18 mouse cellular contexts compared by ENCODE assay signal in the genomic region with DNA sequence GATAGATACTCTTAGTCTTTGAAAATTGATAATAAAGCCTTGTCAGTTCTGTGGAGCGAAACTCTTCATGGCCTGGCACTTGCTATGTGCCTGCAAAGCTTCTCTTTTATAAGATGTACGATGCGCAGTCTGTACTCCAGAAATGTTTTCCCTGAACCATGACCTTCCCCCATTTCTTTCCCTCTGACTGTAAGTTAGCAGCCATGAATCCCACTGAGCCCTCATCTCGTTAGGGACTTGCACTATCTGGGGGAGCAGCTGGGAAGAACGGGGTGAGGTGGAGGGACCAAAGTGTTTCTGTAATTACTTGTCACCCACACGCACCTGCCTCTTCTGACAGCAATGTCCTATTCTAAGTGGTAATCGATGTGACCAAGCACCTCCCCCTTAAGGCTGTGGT.
DNase-seq lines count a peak whose midpoint lies in the region; ATAC-seq lines count a peak whose summit lies in the region.
"Had no signal": no experiment of that assay in that cellular context is flagged by ENCODE, and none has a peak within 500 bp of the region (broad histone marks: within the 10 kb centered on the region; RNA-seq: fewer than 3 reads in every experiment).

No protein-coding gene starts in this region.

- H3K27ac ChIP-seq in hindbrain, embryonic 11.5 days (ENCODE audit: low read depth, low read length) = peak overlapping the region; percentile 12; the same call in 1 of the 2 replicates
- peak overlapping the region; percentile 71 for H3K27ac ChIP-seq in midbrain, embryonic 13.5 days
- H3K27ac ChIP-seq: limb, embryonic 10.5 days; liver, embryonic 12.5 days; stomach, postnatal 0 days had no signal

- ATAC-seq in hindbrain, embryonic 11.5 days (ENCODE audit: low FRiP score) = peak; percentile 75
- ATAC-seq in midbrain, embryonic 13.5 days = peak; percentile 77
- ATAC-seq: CD4-positive, CD25-positive, alpha-beta regulatory T cell, adult 4 months; liver, embryonic 12.5 days had no signal

- H3K9ac ChIP-seq in hindbrain, embryonic 11.5 days (ENCODE audit: low read depth, low read length) = no peak overlapping the region
- H3K9ac ChIP-seq in midbrain, embryonic 13.5 days (replicated peaks) = no peak overlapping the region
- H3K9ac ChIP-seq: liver, embryonic 12.5 days had no signal

- no peak overlapping the region for H3K4me3 ChIP-seq in hindbrain, embryonic 11.5 days (ENCODE audit: low read depth, low read length)
- H3K4me3 ChIP-seq in midbrain, embryonic 13.5 days (replicated peaks) = no peak overlapping the region
- H3K4me3 ChIP-seq: erythroblast, embryonic 14.5 days; limb, embryonic 10.5 days; liver, embryonic 12.5 days had no signal

- no peaks in the 10 kb centered on the region for H3K27me3 ChIP-seq in hindbrain, embryonic 11.5 days (ENCODE audit: control insufficient read depth, insufficient read depth, low read length)
- H3K27me3 ChIP-seq in midbrain, embryonic 13.5 days = no peaks in the 10 kb centered on the region
- H3K27me3 ChIP-seq: liver, embryonic 12.5 days had no signal

- H3K36me3 ChIP-seq in hindbrain, embryonic 11.5 days (ENCODE audit: control insufficient read depth, insufficient read depth, low read length) = no peaks in the 10 kb centered on the region
- no peaks in the 10 kb centered on the region for H3K36me3 ChIP-seq in midbrain, embryonic 13.5 days
- H3K36me3 ChIP-seq: limb, embryonic 10.5 days; liver, embryonic 12.5 days had no signal

- WGBS in hindbrain, embryonic 11.5 days = 59% methylated on average over 7 of the region's 7 CpGs
- 43% methylated on average over 7 of the region's 7 CpGs for WGBS in midbrain, embryonic 13.5 days

- DNase-seq in retina, embryonic 14.5 days (ENCODE audit: low spot score) = peak; percentile 47
- DNase-seq in retina, postnatal 1 day = no peak
- DNase-seq in hindbrain, embryonic 11.5 days (ENCODE audit: low spot score) = peak; percentile 48
- DNase-seq in frontal cortex, postnatal 10 days (ENCODE audit: low spot score in 2 of 2) = no peak
- no peak for DNase-seq in right cerebral cortex, postnatal 14 days
- no peak for DNase-seq in kidney, postnatal 25 days
- DNase-seq: adrenal gland, postnatal 25 days; cerebellum, adult 9-10 months; embryo, embryonic 11 days; kidney, adult 8-10 months; kidney, postnatal 4 days; thymus, postnatal 4 days had no signal

- no peaks in the 10 kb centered on the region for H3K9me3 ChIP-seq in hindbrain, embryonic 11.5 days (ENCODE audit: control insufficient read depth, low read length)
- H3K9me3 ChIP-seq in midbrain, embryonic 13.5 days = no peaks in the 10 kb centered on the region
- H3K9me3 ChIP-seq: limb, embryonic 10.5 days; liver, embryonic 12.5 days had no signal

- peaks cover 2% of the 10 kb centered on the region; the same call in 1 of the 2 replicates for H3K4me1 ChIP-seq in hindbrain, embryonic 11.5 days (replicated peaks; ENCODE audit: control insufficient read depth, insufficient read depth, low read length)
- H3K4me1 ChIP-seq in midbrain, embryonic 13.5 days (replicated peaks) = peaks cover 15% of the 10 kb centered on the region
- H3K4me1 ChIP-seq: limb, embryonic 10.5 days; liver, embryonic 12.5 days had no signal

- no peak overlapping the region for H3K4me2 ChIP-seq in hindbrain, embryonic 11.5 days (replicated peaks; ENCODE audit: low read depth, low read length)
- no peak overlapping the region for H3K4me2 ChIP-seq in midbrain, embryonic 13.5 days (replicated peaks)
- H3K4me2 ChIP-seq: liver, embryonic 12.5 days had no signal

Comparison
In these comparisons a context has a peak if more than half of its experiments do, and no peak if none do; other contexts are left out.
1. DNase-seq: peak in retina, embryonic 14.5 days (single experiment) and hindbrain, embryonic 11.5 days (single experiment); none in retina, postnatal 1 day (single experiment), frontal cortex, postnatal 10 days (0 of 2), right cerebral cortex, postnatal 14 days (single experiment) and kidney, postnatal 25 days (0 of 2).